Mouse (Mus musculus): Measurements from ENCODE around the gene Alyref2. TPM values are rescaled to one million over a fixed set of nuclear protein-coding genes. Genes with fewer than 3 reads are reported as not detected.

The Alyref2 gene
- 8.4 and 8.9 TPM in 2 replicates for polyA plus RNA-seq (2015; fragmentation: Nextera tagmentation; extraction: Ambion mirVana)

DNA sequence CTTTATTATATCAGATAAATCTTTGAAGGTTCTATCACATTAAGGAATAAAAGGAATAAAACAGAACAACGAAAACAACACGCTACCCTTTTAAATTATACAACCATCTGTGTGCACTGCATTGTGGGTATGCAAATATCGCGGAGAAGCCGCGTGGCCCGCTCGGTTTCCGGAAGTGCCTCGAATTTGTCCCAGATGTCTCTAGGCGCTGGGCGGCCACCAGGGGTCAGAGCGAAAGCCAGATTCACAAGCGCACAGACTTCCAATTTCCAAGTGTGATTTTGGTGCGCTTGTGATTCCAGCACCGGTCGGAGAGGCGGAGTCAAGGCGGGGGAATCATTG is at the start of gene Alyref2:
Gene Alyref2 (plus strand): TSS at position 229 of the 342 bp plus-strand sequence.
- Histone ChIP-seq H3K27me3 (ENCODE audit: insufficient read depth, low read length) (no peaks in the 10 kb centered on the region), H3K9ac (replicated peaks) (peak within 1 kb of the TSS; percentile 83), H3K9me3 (ENCODE audit: low read length) (no peaks in the 10 kb centered on the region), H3K4me2 (ENCODE audit: low read depth, low read length) (peak within 1 kb of the TSS; percentile 90), H3K27ac (ENCODE audit: low read depth) (peak within 1 kb of the TSS; percentile 98), H3K4me1 (ENCODE audit: insufficient read depth) (peaks cover 11% of the 10 kb centered on the region; the same call in 1 of the 2 replicates), H3K36me3 (replicated peaks; ENCODE audit: insufficient read depth, low read length) (no peaks in the 10 kb centered on the region), H3K4me3 (ENCODE audit: low read depth, low read length) (peak within 1 kb of the TSS; percentile 68)
- DNase-seq (peak; percentile 93), ATAC-seq (peak; percentile 78)
- TF ChIP-seq EP300 (IDR thresholded peaks at IDR 0.05; ENCODE audit: low read depth) (peak; percentile 78), CTCF (IDR thresholded peaks at IDR 0.05; ENCODE audit: low read depth) (peak; percentile 86)
- WGBS (ENCODE audit: insufficient replicate concordance): under 1% methylated on average over 19 of the region's 19 CpGs

DNA sequence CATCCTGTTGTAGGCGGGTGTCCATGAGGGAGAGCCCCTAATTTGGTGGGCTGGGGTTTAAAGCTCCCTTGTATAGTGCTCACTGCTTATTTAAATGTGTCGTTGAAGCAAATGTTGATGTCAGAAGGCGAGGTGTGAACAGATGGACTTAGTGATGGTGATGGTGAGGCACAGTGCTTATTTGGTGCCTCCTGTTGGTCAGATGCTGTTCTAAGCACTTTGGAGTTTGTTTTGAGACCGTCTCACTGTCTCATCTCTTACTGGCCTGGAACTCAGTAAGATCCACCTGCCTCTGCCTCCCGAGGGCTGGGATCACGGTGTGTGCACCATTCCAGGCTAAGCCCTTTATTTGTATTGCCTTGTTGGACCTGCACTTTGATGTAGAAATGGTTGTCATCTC is 48.4 kb upstream of the Alyref2 start:
- Histone ChIP-seq H3K36me3 (replicated peaks; ENCODE audit: insufficient read depth, low read length) (no peaks in the 10 kb centered on the region), H3K4me1 (ENCODE audit: insufficient read depth) (peaks cover 15% of the 10 kb centered on the region), H3K27ac (ENCODE audit: low read depth) (peak overlapping the region; percentile 26), H3K4me2 (ENCODE audit: low read depth, low read length) (no peak overlapping the region), H3K4me3 (ENCODE audit: low read depth, low read length) (no peak overlapping the region), H3K9ac (replicated peaks) (no peak overlapping the region), H3K27me3 (ENCODE audit: insufficient read depth, low read length) (no peaks in the 10 kb centered on the region), H3K9me3 (ENCODE audit: low read length) (no peaks in the 10 kb centered on the region)
- 77% methylated on average over 6 of the region's 6 CpGs for WGBS (ENCODE audit: insufficient replicate concordance)
- TF ChIP-seq EP300 (IDR thresholded peaks at IDR 0.05; ENCODE audit: low read depth) (no peak), CTCF (IDR thresholded peaks at IDR 0.05; ENCODE audit: low read depth) (peak; percentile 35)
- DNase-seq (no peak), ATAC-seq (no peak)

DNA sequence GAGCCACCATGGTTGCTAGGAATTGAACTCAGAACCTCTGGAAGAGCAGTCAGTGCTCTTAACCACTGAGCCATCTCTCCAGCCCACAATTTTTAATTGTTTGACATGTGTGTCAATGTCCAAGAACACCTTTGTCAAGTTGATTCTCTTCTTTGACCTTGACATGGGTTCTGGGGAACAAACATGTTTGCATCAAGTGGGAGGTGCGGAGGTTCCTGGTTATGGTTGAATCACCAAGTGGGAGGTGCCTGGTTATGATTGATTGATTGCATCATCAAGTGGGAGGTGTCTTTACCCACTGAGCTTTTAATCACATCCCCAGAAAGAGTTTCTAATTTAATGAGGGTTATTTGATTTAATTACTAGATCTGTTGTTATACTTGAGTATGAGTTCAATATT is 45.7 kb upstream of the Alyref2 start:
- Histone ChIP-seq H3K4me3 (ENCODE audit: low read depth, low read length) (no peak overlapping the region), H3K27me3 (ENCODE audit: insufficient read depth, low read length) (no peaks in the 10 kb centered on the region), H3K9me3 (ENCODE audit: low read length) (no peaks in the 10 kb centered on the region), H3K4me1 (ENCODE audit: insufficient read depth) (peaks cover 10% of the 10 kb centered on the region), H3K36me3 (replicated peaks; ENCODE audit: insufficient read depth, low read length) (peaks cover 12% of the 10 kb centered on the region), H3K27ac (ENCODE audit: low read depth) (peak overlapping the region; percentile 34; the same call in 1 of the 2 replicates), H3K9ac (replicated peaks) (no peak overlapping the region), H3K4me2 (ENCODE audit: low read depth, low read length) (no peak overlapping the region)
- TF ChIP-seq CTCF (IDR thresholded peaks at IDR 0.05; ENCODE audit: low read depth) (no peak), EP300 (IDR thresholded peaks at IDR 0.05; ENCODE audit: low read depth) (peak; percentile 60)
- 57% methylated on average over 1 of the region's 1 CpGs for WGBS (ENCODE audit: insufficient replicate concordance)
- ATAC-seq: peak; percentile 55
- peak; percentile 38 for DNase-seq

DNA sequence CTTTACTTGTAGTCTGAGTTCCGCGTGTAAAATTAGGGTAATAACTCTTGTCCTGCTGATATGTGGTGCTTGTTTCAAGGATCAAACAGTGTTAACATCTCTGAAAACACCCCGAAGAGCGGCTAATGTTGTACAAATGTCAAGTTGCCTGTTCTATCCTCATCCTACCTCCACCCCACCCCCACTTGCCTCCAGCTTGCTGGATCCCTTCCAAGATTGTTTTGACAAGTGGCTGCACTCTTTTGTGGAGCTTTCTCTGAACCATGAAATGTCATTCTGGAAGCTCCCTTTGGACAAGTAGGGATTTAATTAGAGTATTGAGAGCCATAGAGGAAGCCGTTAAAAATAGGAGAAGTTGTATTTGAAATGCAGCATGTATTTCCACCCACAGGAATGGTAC is 43.5 kb upstream of the Alyref2 start:
- no peak for ATAC-seq
- Histone ChIP-seq H3K4me3 (ENCODE audit: low read depth, low read length) (no peak overlapping the region), H3K9ac (replicated peaks) (no peak overlapping the region), H3K36me3 (replicated peaks; ENCODE audit: insufficient read depth, low read length) (peaks cover 14% of the 10 kb centered on the region), H3K27me3 (ENCODE audit: insufficient read depth, low read length) (no peaks in the 10 kb centered on the region), H3K4me1 (ENCODE audit: insufficient read depth) (peaks cover 7% of the 10 kb centered on the region), H3K4me2 (ENCODE audit: low read depth, low read length) (no peak overlapping the region), H3K9me3 (ENCODE audit: low read length) (no peaks in the 10 kb centered on the region), H3K27ac (ENCODE audit: low read depth) (no peak overlapping the region)
- no peak for TF ChIP-seq EP300 (IDR thresholded peaks at IDR 0.05; ENCODE audit: low read depth)
- TF ChIP-seq CTCF (IDR thresholded peaks at IDR 0.05; ENCODE audit: low read depth): no peak
- no peak for DNase-seq
- 79% methylated on average over 5 of the region's 5 CpGs for WGBS (ENCODE audit: insufficient replicate concordance)

DNA sequence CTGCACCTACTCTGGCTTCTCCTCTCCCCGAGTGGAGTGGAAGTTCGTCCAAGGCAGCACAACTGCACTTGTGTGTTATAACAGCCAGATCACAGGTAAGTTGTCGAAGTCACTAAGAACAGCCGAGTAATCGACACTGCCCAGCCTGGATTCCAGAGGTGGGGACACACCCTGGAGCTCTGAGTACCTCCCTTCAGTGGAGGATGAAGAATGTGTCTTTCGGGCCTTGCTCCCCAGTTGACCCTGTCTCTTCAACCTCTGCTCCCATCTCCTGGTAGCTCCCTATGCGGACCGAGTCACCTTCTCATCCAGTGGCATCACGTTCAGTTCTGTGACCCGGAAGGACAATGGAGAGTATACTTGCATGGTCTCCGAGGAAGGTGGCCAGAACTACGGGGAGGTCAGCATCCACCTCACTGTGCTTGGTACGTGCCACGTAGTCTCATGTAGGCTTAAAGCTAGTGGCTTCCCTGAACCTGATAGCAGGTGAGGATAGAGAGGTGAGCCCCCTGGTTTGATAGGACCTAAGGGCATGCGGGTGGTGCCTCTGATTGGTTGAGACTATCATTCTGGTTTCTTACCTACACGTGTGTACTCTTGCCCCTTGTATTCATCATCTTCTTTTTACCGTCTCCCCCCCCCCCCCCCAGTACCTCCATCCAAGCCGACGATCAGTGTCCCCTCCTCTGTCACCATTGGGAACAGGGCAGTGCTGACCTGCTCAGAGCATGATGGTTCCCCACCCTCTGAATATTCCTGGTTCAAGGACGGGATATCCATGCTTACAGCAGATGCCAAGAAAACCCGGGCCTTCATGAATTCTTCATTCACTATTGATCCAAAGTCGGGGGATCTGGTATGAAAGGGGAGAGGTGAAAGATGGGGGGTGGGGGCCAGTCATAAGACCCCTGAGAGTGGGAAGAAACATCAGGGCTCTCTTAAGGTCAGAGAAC is 42.5 kb upstream of the Alyref2 start:
- DNase-seq: no peak
- Histone ChIP-seq H3K9me3 (ENCODE audit: low read length) (no peaks in the 10 kb centered on the region), H3K4me3 (ENCODE audit: low read depth, low read length) (no peak overlapping the region), H3K4me1 (ENCODE audit: insufficient read depth) (peaks cover 4% of the 10 kb centered on the region; the same call in 1 of the 2 replicates), H3K27me3 (ENCODE audit: insufficient read depth, low read length) (no peaks in the 10 kb centered on the region), H3K9ac (replicated peaks) (no peak overlapping the region), H3K36me3 (replicated peaks; ENCODE audit: insufficient read depth, low read length) (peaks cover 14% of the 10 kb centered on the region), H3K27ac (ENCODE audit: low read depth) (no peak overlapping the region), H3K4me2 (ENCODE audit: low read depth, low read length) (no peak overlapping the region)
- WGBS (ENCODE audit: insufficient replicate concordance): 86% methylated on average over 22 of the region's 22 CpGs
- TF ChIP-seq EP300 (IDR thresholded peaks at IDR 0.05; ENCODE audit: low read depth): no peak
- TF ChIP-seq CTCF (IDR thresholded peaks at IDR 0.05; ENCODE audit: low read depth): no peak
- ATAC-seq: no peak

DNA sequence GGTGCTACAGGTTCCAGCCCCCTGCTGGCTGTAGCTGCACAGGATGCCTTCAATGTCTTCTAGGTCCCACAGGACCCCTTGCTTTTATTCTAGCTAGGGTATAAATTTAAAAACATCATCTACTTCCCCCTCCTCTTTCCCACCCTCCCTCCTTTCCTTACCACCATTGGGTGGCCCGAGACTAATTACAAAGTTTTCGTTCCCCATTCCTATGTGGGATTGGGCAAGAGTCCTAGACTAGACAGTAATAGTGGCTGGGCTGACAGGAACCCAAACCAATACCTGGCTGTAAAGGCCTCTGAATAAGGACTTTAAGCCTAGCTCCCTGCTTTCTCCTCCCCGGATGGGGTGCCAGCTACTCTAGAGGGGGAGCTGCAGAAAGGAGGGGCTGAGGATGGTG is 40.1 kb upstream of the Alyref2 start:
- ATAC-seq: no peak
- Histone ChIP-seq H3K4me1 (ENCODE audit: insufficient read depth) (no peaks in the 10 kb centered on the region), H3K9ac (replicated peaks) (no peak overlapping the region), H3K27me3 (ENCODE audit: insufficient read depth, low read length) (no peaks in the 10 kb centered on the region), H3K27ac (ENCODE audit: low read depth) (no peak overlapping the region), H3K9me3 (ENCODE audit: low read length) (no peaks in the 10 kb centered on the region), H3K4me3 (ENCODE audit: low read depth, low read length) (no peak overlapping the region), H3K4me2 (ENCODE audit: low read depth, low read length) (no peak overlapping the region), H3K36me3 (replicated peaks; ENCODE audit: insufficient read depth, low read length) (peaks cover 14% of the 10 kb centered on the region)
- TF ChIP-seq EP300 (IDR thresholded peaks at IDR 0.05; ENCODE audit: low read depth) (no peak), CTCF (IDR thresholded peaks at IDR 0.05; ENCODE audit: low read depth) (0 out of 2 replicates have a peak, but pooled peaks have one; percentile 8)
- 59% methylated on average over 3 of the region's 3 CpGs for WGBS (ENCODE audit: insufficient replicate concordance)
- no peak for DNase-seq

Data from liver, postnatal 0 days (tissue).